Mouse (Mus musculus): ENCODE measurements around the gene Gm20736.
"Not testable (repeated sequence)": the region's sequence is repeated elsewhere in the genome, so short reads cannot be mapped to it uniquely, and the experiment has no call there.

The Gm20736 gene

DNA sequence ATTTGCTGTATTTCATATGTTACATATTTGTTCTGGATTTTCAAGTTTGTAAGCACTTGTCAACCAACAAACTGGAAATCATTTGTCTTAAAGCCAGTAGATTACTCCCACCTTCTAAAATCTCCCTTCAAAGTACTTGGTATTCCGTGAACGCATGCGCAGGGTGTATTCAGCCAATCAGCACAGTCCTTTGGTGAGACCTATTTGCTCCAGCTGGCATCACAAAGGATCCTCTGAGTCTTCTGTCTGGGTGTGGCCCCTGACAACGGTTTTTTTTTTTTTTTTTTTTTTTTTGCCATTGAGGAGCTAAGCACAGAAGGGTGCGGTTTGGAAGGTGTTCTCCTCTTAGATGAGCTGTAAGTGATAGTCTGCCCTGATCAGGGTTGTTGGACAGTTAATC lies at the start of gene Gm20736:
Gene Gm20736 (plus strand): TSS at position 301 of the 400 bp plus-strand sequence.
- DNase-seq (ENCODE audit: extremely low read depth, low read depth) = not testable (repeated sequence)
